ENCODE assay signal across 8 mouse cellular contexts in genomic region chr19:4439161-4439801, GRCm38 (mm10). TPM values are rescaled to one million over a fixed set of nuclear protein-coding genes. Genes with fewer than 3 reads are reported as not detected.
DNase-seq lines count a peak whose midpoint lies in the region; ATAC-seq and TF ChIP-seq lines count a peak whose summit lies in the region.

Rhod (minus strand) TSS chr19:4439432.

- H3K4me1 ChIP-seq in brown adipose tissue, adult 24 weeks (ENCODE audit: control insufficient read depth, insufficient read depth, insufficient read length, low read length), result peaks cover 8% of the 10 kb centered on the region
- peaks cover 17% of the 10 kb centered on the region for H3K4me1 ChIP-seq in lung, postnatal 0 days (ENCODE audit: insufficient read depth, low read depth, low read length)
- H3K4me1 ChIP-seq in stomach, embryonic 15.5 days, result peaks cover 33% of the 10 kb centered on the region

- peak; percentile 23 to 61 for DNase-seq in cerebellum, postnatal 25 days
- no peak for DNase-seq in cerebellum, postnatal 14 days
- DNase-seq in heart, adult 8-10 months (ENCODE audit: low spot score), result peak; percentile 36
- DNase-seq in kidney, adult 9 months, result peak; percentile 68
- peak; percentile 78 for DNase-seq in lung, postnatal 0 days (ENCODE audit: low spot score)
- DNase-seq in layer of hippocampus, postnatal 36 days, result no peak

- H3K9ac ChIP-seq in lung, postnatal 0 days (replicated peaks; ENCODE audit: low read depth), result peak within 1 kb of the TSS; percentile 58
- H3K9ac ChIP-seq in stomach, embryonic 15.5 days, result peak within 1 kb of the TSS; percentile 61

- peak; percentile 72 for ATAC-seq in lung, postnatal 0 days
- peak; percentile 44; the same call in 1 of the 2 replicates for ATAC-seq in stomach, embryonic 15.5 days (ENCODE audit: insufficient read depth, low FRiP score, low read depth)

- no peak for TF ChIP-seq EP300 in lung, postnatal 0 days (IDR thresholded peaks at IDR 0.05)

- H3K36me3 ChIP-seq in lung, postnatal 0 days (ENCODE audit: insufficient read depth, low read length), result no peaks in the 10 kb centered on the region
- no peaks in the 10 kb centered on the region for H3K36me3 ChIP-seq in stomach, embryonic 15.5 days

- WGBS in lung, postnatal 0 days, result under 1% methylated on average over 39 of the region's 51 CpGs
- under 1% methylated on average over 49 of the region's 51 CpGs for WGBS in stomach, embryonic 15.5 days

- H3K4me3 ChIP-seq in brown adipose tissue, adult 24 weeks (ENCODE audit: insufficient read depth, low read depth, low read length), result peak within 1 kb of the TSS; percentile 78
- peak within 1 kb of the TSS; percentile 65 for H3K4me3 ChIP-seq in lung, postnatal 0 days (ENCODE audit: low read depth, low read length)
- peak within 1 kb of the TSS; percentile 76 for H3K4me3 ChIP-seq in stomach, embryonic 15.5 days (replicated peaks)

- H3K27ac ChIP-seq in brown adipose tissue, adult 24 weeks (replicated peaks; ENCODE audit: low read depth, low read length), result no peak within 1 kb of the TSS
- H3K27ac ChIP-seq in lung, postnatal 0 days (ENCODE audit: low read length), result peak within 1 kb of the TSS; percentile 15; the same call in 1 of the 2 replicates
- H3K27ac ChIP-seq in stomach, embryonic 15.5 days, result no peak within 1 kb of the TSS

- H3K9me3 ChIP-seq in lung, postnatal 0 days (ENCODE audit: low read length), result no peaks in the 10 kb centered on the region
- H3K9me3 ChIP-seq in stomach, embryonic 15.5 days, result no peaks in the 10 kb centered on the region

- H3K27me3 ChIP-seq in lung, postnatal 0 days (replicated peaks; ENCODE audit: insufficient read depth, low read length), result no peaks in the 10 kb centered on the region
- no peaks in the 10 kb centered on the region for H3K27me3 ChIP-seq in stomach, embryonic 15.5 days (replicated peaks)

- no peak for TF ChIP-seq CTCF in lung, postnatal 0 days (IDR thresholded peaks at IDR 0.05)

- peak within 1 kb of the TSS; percentile 94 for H3K4me2 ChIP-seq in lung, postnatal 0 days (replicated peaks; ENCODE audit: low read depth, low read length)
- peak within 1 kb of the TSS; percentile 91 for H3K4me2 ChIP-seq in stomach, embryonic 15.5 days

RNA-seq across cellular contexts. Expression of gene Rhod, which starts in this region (rescaled TPM):
- 4.3 and 4.5 TPM in 2 replicates for polyA plus RNA-seq in brown adipose tissue, adult 24 weeks (2012; ENCODE audit: insufficient read depth, insufficient read length, missing spikeins)
- 1 to 10 TPM; 5.1 to 6.7 (median 5.8) TPM for total RNA-seq in heart, adult 8-10 months (2022)
- 25.0 and 25.1 TPM in 2 replicates for polyA plus RNA-seq in lung, postnatal 0 days (2015; fragmentation: Nextera tagmentation; extraction: Ambion mirVana)
- 24.1 and 32.0 TPM in 2 replicates for polyA plus RNA-seq in stomach, embryonic 15.5 days (2015; fragmentation: Nextera tagmentation; extraction: Ambion mirVana)
- total RNA-seq in layer of hippocampus, postnatal 36 days (2021), result 1 to 10 TPM in 1 of 2 experiments, under 1 TPM in 1; 0.35 to 1.3 TPM

Comparison
In these comparisons a context has a peak if more than half of its experiments do, and no peak if none do; other contexts are left out.
1. DNase-seq: peak in cerebellum, postnatal 25 days (2 of 2), heart, adult 8-10 months (single experiment), kidney, adult 9 months (single experiment) and lung, postnatal 0 days (single experiment); none in cerebellum, postnatal 14 days (0 of 2) and layer of hippocampus, postnatal 36 days (0 of 2).
2. Peak in every context shown above with its lines, with median percentiles within 50 percentile points of each other: H3K4me3 ChIP-seq.